Mouse (Mus musculus) T-helper 1 cell (primary cell): ENCODE data around the gene Olfr652.

Experiments used
- in situ Hi-C: fragments of 300-600 bp; cut with MboI, MseI; formaldehyde crosslinking; loops from one replicate; pipeline ENCODE4 v1.15.1; 2025; ENCODE audit warnings: high pct_unique_total_duplicates

Gene Olfr652

DNA sequence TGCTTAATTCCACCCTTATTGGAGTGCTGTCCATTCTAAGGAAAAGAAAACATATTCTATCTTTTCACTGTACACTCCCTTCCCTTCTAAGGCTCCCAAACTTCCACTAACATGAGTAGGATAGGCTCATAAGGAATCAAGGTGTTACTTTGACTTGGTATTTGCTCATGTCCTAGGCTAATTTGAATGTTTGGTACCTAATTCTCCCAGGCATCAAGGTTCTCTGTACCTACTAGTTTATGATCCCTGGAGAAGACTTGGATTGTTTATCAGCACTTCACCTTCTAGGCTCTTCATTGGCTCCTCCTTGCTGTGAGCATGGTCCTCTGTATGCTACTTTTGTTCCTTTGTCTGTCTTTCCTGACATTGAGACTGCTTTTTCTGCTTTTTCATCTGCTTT is at the start of gene Olfr652:
Gene Olfr652, plus strand, starts transcription at position 301 of the 400 bp plus-strand sequence.
- in situ Hi-C loops: no loop called here

DNA sequence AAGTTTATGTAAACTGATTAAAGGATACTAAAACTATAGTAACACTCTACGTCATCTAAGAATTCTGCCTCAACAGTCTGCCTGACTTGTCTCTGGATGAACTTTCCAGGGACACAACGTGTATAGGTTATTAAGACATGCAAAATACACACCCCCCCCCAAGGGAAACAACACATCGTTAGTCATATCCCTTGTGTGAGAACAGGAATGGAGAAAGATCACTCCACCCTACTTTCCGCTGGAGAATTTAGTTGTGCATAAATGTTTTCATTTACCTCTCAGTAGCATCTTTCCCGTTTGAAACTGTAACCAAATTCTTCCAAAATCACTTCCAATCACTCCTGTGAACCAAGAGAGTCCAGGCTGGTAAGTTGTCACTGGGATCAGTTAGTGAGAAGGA is 10.9 kb upstream of the Olfr652 start, which contains the start of gene Olfr651:
Gene Olfr651, plus strand, starts transcription at position 301 of the 400 bp plus-strand sequence.
- in situ Hi-C loops: no loop called here

GRCm38 (mm10) chr7:104552700-104553099 is 8.0 kb upstream of the Olfr652 start:
- in situ Hi-C loops: no loop called here

DNA sequence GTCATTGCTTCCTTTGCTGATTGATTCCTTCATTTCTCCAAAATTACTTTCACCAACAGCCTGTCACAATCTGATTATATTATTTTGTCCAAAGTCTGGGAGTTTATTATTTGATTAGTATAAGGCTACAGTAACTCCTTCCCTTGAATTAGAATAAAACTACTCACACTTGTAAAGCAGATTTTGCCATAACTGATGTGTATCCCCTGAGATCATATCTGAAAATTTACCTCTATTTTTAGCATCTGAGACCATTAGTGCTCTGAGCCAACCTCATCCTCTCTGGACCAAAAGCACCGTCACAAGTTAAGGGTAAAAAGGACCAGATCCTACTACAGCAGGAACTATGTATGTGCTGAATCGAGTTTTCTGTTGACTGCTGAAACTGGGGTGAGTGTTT is 16.3 kb downstream of the Olfr652 start, which contains the start of gene Olfr653:
Gene Olfr653, plus strand, starts transcription at position 301 of the 400 bp plus-strand sequence.
- in situ Hi-C loops: no loop called here

- in situ Hi-C loops: no loop called here
These were observed 20.1 kb downstream of the Olfr652 start for GRCm38 (mm10) chr7:104580846-104581245.

DNA sequence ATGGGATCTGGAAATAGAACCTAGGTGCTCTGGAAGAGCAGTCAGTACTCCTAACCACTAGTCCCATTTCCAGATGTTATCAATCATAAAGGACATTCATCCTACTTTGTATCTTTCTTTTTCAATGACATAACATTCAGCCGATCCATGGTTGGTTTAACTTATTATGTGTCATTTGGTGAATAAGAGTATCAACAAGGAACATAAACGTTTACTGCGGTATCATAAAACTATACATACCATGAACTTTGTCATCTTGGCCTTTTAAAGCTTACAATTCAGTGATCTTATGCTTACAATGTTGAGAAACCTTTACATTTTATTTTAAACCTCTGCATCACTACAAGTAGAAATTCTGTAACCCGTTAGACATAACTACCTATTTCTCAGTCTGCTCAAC is 20.7 kb downstream of the Olfr652 start:
- in situ Hi-C loops: no loop called here

- in situ Hi-C loops: no loop called here
These were observed 26.0 kb downstream of the Olfr652 start, which contains the start of gene Olfr654 for GRCm38 (mm10) chr7:104586725-104587124. Olfr654 (plus strand) TSS chr7:104587025.

- in situ Hi-C loops: no loop called here
These were observed 27.6 kb downstream of the Olfr652 start for GRCm38 (mm10) chr7:104588274-104588673.

DNA sequence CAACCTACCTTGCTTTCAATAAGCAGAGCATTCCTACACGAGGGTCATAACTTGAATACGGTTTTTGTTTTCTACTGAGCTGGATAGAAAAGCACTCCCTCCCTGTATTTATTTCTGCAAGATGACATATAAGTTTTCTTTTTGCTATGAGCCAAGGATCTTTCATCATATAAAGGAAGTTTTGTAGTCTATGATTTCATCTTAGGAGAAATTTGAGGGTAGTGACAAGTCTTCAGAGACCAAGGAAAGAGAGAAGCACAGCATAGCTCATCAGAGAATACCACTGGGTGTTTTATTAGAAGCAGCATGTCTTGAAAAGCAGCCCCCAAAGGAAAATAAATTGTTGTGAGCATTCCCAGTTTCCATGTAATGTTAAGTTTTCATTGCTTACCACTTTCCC is 41.0 kb downstream of the Olfr652 start, which contains the start of gene Olfr655:
Gene Olfr655, minus strand, starts transcription at position 101 of the 400 bp plus-strand sequence.
- in situ Hi-C loops: loop anchor here (5.0 to 10.0 kb wide), 2 partner anchors 229 to 417 kb away; partner anchors contain the start of gene Olfr648

DNA sequence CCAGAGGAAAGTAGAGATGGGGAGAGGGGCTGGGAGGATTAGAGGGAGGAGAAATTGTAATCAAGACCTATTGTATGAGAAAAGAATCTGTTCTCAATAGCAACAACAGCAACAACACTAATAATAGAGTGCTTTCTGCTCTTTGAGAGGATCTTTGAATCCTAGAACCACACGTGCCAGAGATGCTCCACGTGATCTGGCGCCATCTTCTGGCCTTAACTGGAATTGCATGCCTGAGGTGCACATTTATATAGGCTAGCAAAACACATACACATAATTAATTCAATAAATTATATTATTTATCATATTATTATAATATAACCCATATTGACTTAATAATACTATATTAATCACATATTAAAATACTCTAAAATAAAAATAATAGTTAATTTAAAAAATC is 42.5 kb downstream of the Olfr652 start:
- in situ Hi-C loops: loop anchor here (5.0 to 10.0 kb wide), 2 partner anchors 231 to 418 kb away; partner anchors contain the start of gene Olfr648

GRCm38 (mm10) chr7:104604727-104605126 is 44.0 kb downstream of the Olfr652 start:
- in situ Hi-C loops: loop anchor here (5.0 to 10.0 kb wide), 3 partner anchors 157 to 420 kb away; partner anchors contain the start of gene Olfr648

GRCm38 (mm10) chr7:104613655-104614054 is 53.0 kb downstream of the Olfr652 start, which contains the start of gene Olfr656:
Olfr656 (plus strand) TSS chr7:104613955.
- in situ Hi-C loops: no loop called here
